Mouse (Mus musculus): ENCODE data around the gene Gfi1b.

GRCm38 (mm10) chr2:28621111-28621510 is 671 bp downstream of the Gfi1b start:
- TF ChIP-seq CTCF (IDR thresholded peaks at IDR 0.05; ENCODE audit: low read depth, low read length) (no peak), POLR2A (IDR thresholded peaks at IDR 0.05; ENCODE audit: extremely low read depth, insufficient read depth, low read length) (no peak)

All from liver, adult 2 months (tissue).